Mouse (Mus musculus): Measurements from ENCODE around the gene Prdx5.

Gene Prdx5

GRCm38 (mm10) chr19:6937541-6938465 is 27.9 kb upstream of the Prdx5 start:
- DNase-seq = no peak

GRCm38 (mm10) chr19:6936299-6936698 is 26.4 kb upstream of the Prdx5 start:
- DNase-seq = peak; percentile 26 to 47

GRCm38 (mm10) chr19:6934195-6934977 is 24.5 kb upstream of the Prdx5 start, which contains the start of gene Kcnk4:
Gene Kcnk4, minus strand, starts transcription at chr19:6934515.
- DNase-seq = no peak

DNA sequence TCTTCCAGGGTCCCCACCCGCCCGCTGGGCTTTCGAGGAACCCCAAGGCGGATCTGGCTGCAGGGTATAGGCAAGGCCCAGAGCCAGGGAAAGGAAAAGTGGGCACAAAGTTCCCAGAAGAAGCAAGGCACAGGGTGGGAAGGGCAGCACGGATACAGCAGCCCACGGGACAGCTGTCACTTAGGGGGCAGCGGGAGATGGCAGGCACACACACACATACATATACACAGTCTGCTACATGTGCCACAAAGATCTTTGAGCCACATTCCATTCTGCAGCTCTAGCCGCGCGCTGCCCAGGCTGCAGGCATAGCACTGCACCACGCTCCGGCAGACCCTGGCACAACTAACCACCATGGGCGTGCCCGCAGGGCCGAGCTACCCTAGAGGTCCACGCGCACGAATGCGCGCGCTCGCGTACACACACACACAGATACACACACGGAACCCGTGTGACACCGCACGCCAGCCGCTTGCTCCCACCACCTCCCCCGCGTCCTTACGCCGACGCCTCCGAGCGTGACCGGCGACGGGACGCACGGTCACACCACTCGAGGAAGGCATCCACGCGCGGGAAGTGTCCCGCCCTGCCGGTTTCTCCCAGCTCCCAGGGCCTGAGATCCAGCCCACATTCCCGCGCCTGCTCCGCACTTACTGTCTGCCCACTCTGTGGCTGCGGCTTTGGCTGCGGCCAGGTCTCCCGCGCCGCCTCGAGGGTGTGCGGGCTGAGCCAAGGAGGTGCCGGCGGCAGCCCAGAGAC is 23.7 kb upstream of the Prdx5 start:
- peak in 1 of 2 experiments; percentile 45 for DNase-seq

DNA sequence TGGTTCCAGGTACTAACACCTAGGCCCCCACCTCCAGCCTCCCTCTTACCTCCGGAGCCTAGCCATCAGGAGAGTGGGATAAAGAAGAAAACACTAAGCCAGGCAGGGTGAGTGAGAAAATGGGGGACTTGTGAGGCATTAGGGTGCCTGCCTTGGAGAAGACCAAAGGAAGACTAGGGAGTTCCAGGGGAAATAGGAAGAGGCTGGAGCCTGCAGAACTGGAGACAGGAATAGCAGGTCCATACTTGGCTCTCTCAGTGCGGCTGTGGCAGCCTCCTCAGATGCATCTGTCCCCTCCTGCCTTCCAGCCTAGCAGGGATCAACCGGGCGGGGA is 23.2 kb upstream of the Prdx5 start:
- DNase-seq = no peak

DNA sequence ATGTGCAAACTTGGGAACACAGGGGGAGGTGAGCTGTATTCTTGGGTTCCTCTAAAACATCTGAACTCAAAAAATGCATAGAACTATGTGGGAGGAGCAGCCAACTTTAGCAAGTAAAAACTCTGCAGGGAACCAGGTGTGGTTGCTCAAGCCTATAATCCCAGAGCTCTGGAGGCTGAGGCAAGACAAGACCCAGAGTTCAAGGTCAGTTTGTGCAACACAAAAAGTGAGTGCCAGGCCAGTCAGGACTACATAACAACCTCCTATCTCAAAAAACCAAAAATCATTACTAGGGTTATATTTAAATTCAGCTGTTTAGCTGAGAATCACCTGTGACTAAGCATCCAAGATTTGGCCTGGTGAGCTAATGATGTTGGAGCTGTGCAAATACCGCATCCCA is 22.1 kb upstream of the Prdx5 start:
- no peak for DNase-seq

DNA sequence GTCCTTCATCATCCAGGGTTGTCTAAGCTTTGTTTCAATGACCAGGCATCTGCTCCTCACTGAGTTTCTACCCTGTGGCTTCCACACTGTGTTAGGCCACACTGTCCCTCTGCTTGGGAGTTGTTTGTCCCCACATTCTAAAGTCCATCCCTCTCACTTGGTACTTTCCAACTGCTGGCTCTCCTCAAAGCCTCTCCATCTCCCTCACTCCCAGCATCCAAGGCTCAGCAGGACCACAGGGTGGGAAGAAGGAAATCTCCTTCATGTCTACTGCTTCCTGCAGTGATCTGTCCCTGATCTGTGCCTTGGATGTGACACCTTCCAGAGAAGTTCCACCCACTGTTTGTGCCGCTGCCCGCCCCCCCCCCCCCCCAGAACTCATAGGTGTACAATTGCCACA is 21.1 kb upstream of the Prdx5 start:
- no peak for DNase-seq

GRCm38 (mm10) chr19:6928080-6928479 is 18.2 kb upstream of the Prdx5 start:
- no peak for DNase-seq

GRCm38 (mm10) chr19:6926559-6927255 is 16.8 kb upstream of the Prdx5 start:
- DNase-seq = peak; percentile 32 to 50

- peak in 1 of 2 experiments; percentile 27 for DNase-seq
Measured at GRCm38 (mm10) chr19:6925611-6926329, 15.9 kb upstream of the Prdx5 start.

- DNase-seq = peak in 1 of 2 experiments; percentile 29
Measured at GRCm38 (mm10) chr19:6925307-6925573, 15.3 kb upstream of the Prdx5 start, which contains the start of gene Catsperz. Gene Catsperz, minus strand, starts transcription at chr19:6925380.

DNA sequence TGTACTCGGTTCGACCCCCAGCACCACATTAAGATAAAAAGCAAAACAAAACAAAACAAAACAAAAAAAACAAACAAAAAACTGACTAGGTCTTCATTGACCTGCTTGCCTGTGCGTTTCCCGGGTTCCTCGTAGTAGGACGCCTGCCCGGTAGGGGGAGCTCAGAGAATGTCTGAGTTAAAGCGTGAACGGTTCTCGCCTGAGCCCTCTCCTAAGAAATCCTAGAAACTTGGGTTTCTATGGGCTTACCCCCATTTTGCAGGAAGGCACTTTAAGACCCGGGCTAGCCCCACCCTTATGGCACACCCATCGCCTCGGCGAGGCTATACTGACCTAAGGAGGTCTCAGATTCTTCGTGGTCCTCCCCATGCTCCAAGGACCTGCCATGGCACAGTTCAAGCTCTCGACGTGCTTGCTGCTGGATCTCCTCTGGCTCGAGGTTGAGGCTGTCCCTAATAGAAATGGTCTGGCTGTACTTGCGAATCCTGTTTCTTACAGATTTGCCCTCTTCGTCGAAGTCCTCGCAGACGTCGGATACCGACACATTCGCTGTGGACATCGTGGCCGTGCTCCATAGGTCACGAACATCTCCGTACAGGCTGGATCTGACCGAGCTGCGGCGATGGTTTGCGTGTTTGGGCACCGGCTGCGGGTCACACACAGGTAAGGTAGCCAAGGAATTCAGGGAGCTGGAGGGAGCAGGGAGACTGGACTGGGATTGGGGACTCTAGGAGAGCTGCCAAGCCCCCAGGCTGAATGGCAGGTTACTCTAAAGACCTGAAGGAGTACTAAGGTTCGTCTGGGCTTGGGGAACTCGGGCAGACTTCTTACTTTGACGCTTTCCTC is 14.8 kb upstream of the Prdx5 start:
- peak; percentile 79 to 89 for DNase-seq

- no peak for DNase-seq
Measured at GRCm38 (mm10) chr19:6922901-6923735, 13.2 kb upstream of the Prdx5 start.

DNA sequence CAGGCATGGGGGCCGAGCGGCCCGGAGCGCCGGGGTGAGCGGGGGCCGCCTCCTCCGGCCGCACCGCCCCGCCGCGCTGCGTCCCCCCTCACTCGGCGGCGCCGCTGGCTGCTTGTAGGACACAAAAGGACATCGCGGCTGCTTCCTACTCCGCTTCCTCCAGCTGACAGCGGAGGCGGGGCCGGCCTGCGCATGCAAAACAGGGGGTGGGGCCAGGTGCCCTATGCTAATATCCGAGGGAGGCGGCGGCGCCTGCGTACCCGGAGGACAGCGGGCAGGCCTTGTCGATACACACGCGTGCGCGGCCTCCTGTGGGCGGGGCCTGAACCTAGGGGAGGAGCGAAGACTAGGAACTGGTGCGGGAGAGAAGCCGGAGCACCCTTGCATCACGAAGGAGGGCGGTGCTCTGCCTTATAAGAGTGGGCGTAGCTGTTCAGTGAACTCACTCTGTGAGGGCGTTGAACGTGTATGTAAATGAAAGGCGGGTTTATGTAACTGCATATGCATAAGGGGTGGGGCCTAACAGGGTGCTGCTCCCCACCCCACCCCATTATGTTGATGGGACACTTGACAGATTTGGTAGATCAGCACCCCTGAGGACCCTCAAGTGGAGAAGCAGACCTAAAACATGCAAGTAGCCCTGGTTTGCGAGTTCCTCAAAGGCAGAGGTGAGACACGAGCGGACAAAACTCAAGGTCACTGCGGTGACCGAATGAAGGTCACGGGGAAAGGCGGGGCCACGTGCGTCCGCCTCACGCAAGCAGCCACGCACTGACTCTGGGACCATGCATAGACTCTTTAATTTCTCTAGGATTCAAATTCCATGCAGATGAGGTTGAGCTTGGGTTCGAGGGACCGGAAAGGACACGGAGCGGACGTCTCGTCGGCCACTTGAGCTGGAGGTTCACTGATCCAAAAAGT is 12.0 kb upstream of the Prdx5 start, which contains the start of gene Esrra:
Gene Esrra (minus strand): TSS at position 167 of the 921 bp plus-strand sequence.
- DNase-seq = peak; percentile 100

GRCm38 (mm10) chr19:6920741-6921636 is 11.1 kb upstream of the Prdx5 start:
- DNase-seq = peak in 1 of 2 experiments; percentile 65

- DNase-seq = peak; percentile 56 to 79
Measured at GRCm38 (mm10) chr19:6919876-6920740, 10.2 kb upstream of the Prdx5 start.

DNA sequence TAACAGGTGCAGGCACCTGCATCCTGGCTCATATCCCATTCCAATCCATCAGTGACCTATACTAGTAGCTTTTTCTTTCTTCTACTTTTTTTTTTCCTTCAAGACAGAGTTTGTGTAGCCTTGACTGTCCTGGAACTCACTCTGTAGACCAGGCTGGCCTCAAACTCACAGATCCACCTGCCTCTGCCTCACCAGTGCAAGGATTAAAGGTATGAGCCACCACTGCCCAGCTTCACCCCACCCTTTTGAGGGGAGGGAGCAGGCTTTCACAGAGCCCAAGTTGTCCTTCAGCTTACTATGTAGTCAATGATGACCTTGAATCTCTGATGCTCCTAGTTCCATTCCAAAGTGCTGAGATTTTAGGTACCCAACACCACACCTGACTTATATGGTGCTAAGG is 9.5 kb upstream of the Prdx5 start:
- DNase-seq = no peak

All from lung, postnatal 4 days (tissue).